Comparison of ENCODE assay signal across 14 mouse cellular contexts in genomic region chr13:110346707-110347106, GRCm38 (mm10). TPM values are rescaled to one million over a fixed set of nuclear protein-coding genes. Genes with fewer than 3 reads are reported as not detected.
DNase-seq lines count a peak whose midpoint lies in the region; ATAC-seq and TF ChIP-seq lines count a peak whose summit lies in the region.
"Had no signal": no experiment of that assay in that cellular context is flagged by ENCODE, and none has a peak within 500 bp of the region (broad histone marks: within the 10 kb centered on the region; RNA-seq: fewer than 3 reads in every experiment).

No protein-coding gene starts in this region.

- H3K27ac ChIP-seq in lung, embryonic 14.5 days (ENCODE audit: low read depth) = no peak overlapping the region
- peak overlapping the region; percentile 76 for H3K27ac ChIP-seq in hindbrain, embryonic 13.5 days
- H3K27ac ChIP-seq in midbrain, embryonic 14.5 days (replicated peaks; ENCODE audit: low read depth, low read length) = peak overlapping the region; percentile 62
- no peak overlapping the region for H3K27ac ChIP-seq in gastrocnemius, adult 2 months
- H3K27ac ChIP-seq: embryonic facial prominence, embryonic 15.5 days; heart, adult 2 months; left cerebral cortex, adult 2 months had no signal

- no peaks in the 10 kb centered on the region for H3K27me3 ChIP-seq in lung, embryonic 14.5 days (ENCODE audit: insufficient read depth, low read length)
- no peaks in the 10 kb centered on the region for H3K27me3 ChIP-seq in hindbrain, embryonic 13.5 days
- H3K27me3 ChIP-seq in midbrain, embryonic 14.5 days (ENCODE audit: control insufficient read depth, insufficient read depth, low read length) = no peaks in the 10 kb centered on the region
- H3K27me3 ChIP-seq: embryonic facial prominence, embryonic 15.5 days had no signal

- no peak for TF ChIP-seq CTCF in lung, embryonic 14.5 days (IDR thresholded peaks at IDR 0.05; ENCODE audit: low read depth)
- no peak for TF ChIP-seq CTCF in lung, adult 2 months (IDR thresholded peaks at IDR 0.05; ENCODE audit: insufficient read depth, low read length)
- no peak for TF ChIP-seq CTCF in gastrocnemius, adult 2 months (IDR thresholded peaks at IDR 0.05)

- intact Hi-C loops in gastrocnemius, adult 2 months (cut with DNase I) = no loop called here
- intact Hi-C loops in gastrocnemius, postnatal 36 days (cut with DNase I) = no loop called here

- DNase-seq in lung, embryonic 14.5 days = peak; percentile 26
- no peak for DNase-seq in lung, adult 2 months
- peak; percentile 84 for DNase-seq in midbrain, embryonic 14.5 days
- DNase-seq in frontal cortex, postnatal 25 days (ENCODE audit: low spot score in 2 of 2) = no peak
- no peak for DNase-seq in gastrocnemius, adult 2 months
- no peak for DNase-seq in cerebellum, adult 8-10 months
- no peak for DNase-seq in gastrocnemius, postnatal 36 days
- DNase-seq: heart, adult 2 months; kidney, adult 2 months had no signal

- H3K36me3 ChIP-seq in lung, embryonic 14.5 days (ENCODE audit: insufficient read depth) = no peaks in the 10 kb centered on the region
- H3K36me3 ChIP-seq in hindbrain, embryonic 13.5 days = no peaks in the 10 kb centered on the region
- H3K36me3 ChIP-seq in midbrain, embryonic 14.5 days (ENCODE audit: control insufficient read depth, insufficient read depth, low read length) = no peaks in the 10 kb centered on the region
- H3K36me3 ChIP-seq: embryonic facial prominence, embryonic 15.5 days had no signal

- 43% methylated on average over 7 of the region's 7 CpGs for WGBS in lung, embryonic 14.5 days
- WGBS in lung, adult 2 months = 49% methylated on average over 7 of the region's 7 CpGs
- 20% methylated on average over 7 of the region's 7 CpGs for WGBS in hindbrain, embryonic 13.5 days
- 12% methylated on average over 7 of the region's 7 CpGs for WGBS in midbrain, embryonic 14.5 days

- no peaks in the 10 kb centered on the region for H3K9me3 ChIP-seq in lung, embryonic 14.5 days (ENCODE audit: low read depth, low read length)
- H3K9me3 ChIP-seq in hindbrain, embryonic 13.5 days = no peaks in the 10 kb centered on the region
- H3K9me3 ChIP-seq in midbrain, embryonic 14.5 days (ENCODE audit: control insufficient read depth, low read length) = no peaks in the 10 kb centered on the region
- H3K9me3 ChIP-seq: embryonic facial prominence, embryonic 15.5 days had no signal

- no peak for ATAC-seq in lung, embryonic 14.5 days (ENCODE audit: insufficient read depth)
- peak; percentile 59; the same call in 1 of the 2 replicates for ATAC-seq in hindbrain, embryonic 13.5 days (ENCODE audit: low FRiP score)
- no peak for ATAC-seq in midbrain, embryonic 14.5 days (ENCODE audit: low FRiP score, low TSS enrichment)
- ATAC-seq: lung, postnatal 0 days had no signal

- no peak for TF ChIP-seq POLR2A in lung, adult 2 months (IDR thresholded peaks at IDR 0.05; ENCODE audit: borderline replicate concordance, extremely low read depth, low read depth, low read length)

- H3K9ac ChIP-seq in lung, embryonic 14.5 days = no peak overlapping the region
- no peak overlapping the region for H3K9ac ChIP-seq in hindbrain, embryonic 13.5 days
- no peak overlapping the region for H3K9ac ChIP-seq in midbrain, embryonic 14.5 days (replicated peaks; ENCODE audit: low read length)
- H3K9ac ChIP-seq: embryonic facial prominence, embryonic 15.5 days had no signal

- no peak overlapping the region for H3K4me3 ChIP-seq in lung, embryonic 14.5 days (ENCODE audit: low read depth, low read length)
- H3K4me3 ChIP-seq in lung, adult 2 months (replicated peaks; ENCODE audit: extremely low read depth, low read depth, low read length) = no peak overlapping the region
- no peak overlapping the region for H3K4me3 ChIP-seq in hindbrain, embryonic 13.5 days
- no peak overlapping the region for H3K4me3 ChIP-seq in midbrain, embryonic 14.5 days (replicated peaks; ENCODE audit: low read depth, low read length)
- no peak overlapping the region for H3K4me3 ChIP-seq in gastrocnemius, adult 2 months
- H3K4me3 ChIP-seq: embryonic facial prominence, embryonic 15.5 days; heart, adult 2 months; left cerebral cortex, adult 2 months had no signal

- H3K4me1 ChIP-seq in lung, embryonic 14.5 days (ENCODE audit: insufficient read depth) = no peaks in the 10 kb centered on the region
- no peaks in the 10 kb centered on the region for H3K4me1 ChIP-seq in lung, adult 2 months (ENCODE audit: control insufficient read depth, insufficient read depth, low read length)
- peaks cover 7% of the 10 kb centered on the region for H3K4me1 ChIP-seq in hindbrain, embryonic 13.5 days (replicated peaks)
- peaks cover 6% of the 10 kb centered on the region for H3K4me1 ChIP-seq in midbrain, embryonic 14.5 days (ENCODE audit: control insufficient read depth, insufficient read depth, low read length)
- H3K4me1 ChIP-seq: embryonic facial prominence, embryonic 15.5 days had no signal

- no peak overlapping the region for H3K4me2 ChIP-seq in lung, embryonic 14.5 days
- H3K4me2 ChIP-seq in hindbrain, embryonic 13.5 days = no peak overlapping the region
- H3K4me2 ChIP-seq in midbrain, embryonic 14.5 days (ENCODE audit: low read length) = no peak overlapping the region
- H3K4me2 ChIP-seq: embryonic facial prominence, embryonic 15.5 days had no signal

RNA-seq across cellular contexts. Expression of gene Gapt, which starts 10.3 kb away (rescaled TPM):
- polyA plus RNA-seq in lung, embryonic 14.5 days (2014; fragmentation: Nextera tagmentation; extraction: Ambion mirVana) = 0.47 and 0.53 TPM in 2 replicates
- polyA plus RNA-seq in lung, adult 2 months (2012; rRNA removed) = 0.59 and 1.5 TPM in 2 replicates
- polyA plus RNA-seq in hindbrain, embryonic 13.5 days (2015; fragmentation: Nextera tagmentation; extraction: Ambion mirVana) = 0.13 TPM in 1 of 2 replicates, not detected in the other
- 0.11 TPM in 1 of 2 replicates, not detected in the other for polyA plus RNA-seq in midbrain, embryonic 14.5 days (2014; fragmentation: Nextera tagmentation; extraction: Ambion mirVana)
- under 1 TPM; 0.13 to 0.14 TPM for total RNA-seq in gastrocnemius, adult 2 months (2021)
- not detected for total RNA-seq in gastrocnemius, postnatal 36 days (2021)
- total RNA-seq: left cerebral cortex, adult 2 months had no signal
- polyA plus RNA-seq: C2C12 had no signal

RNA-seq across cellular contexts. Expression of gene Plk2, which starts 48.1 kb away (rescaled TPM):
- polyA plus RNA-seq in lung, embryonic 14.5 days (2014; fragmentation: Nextera tagmentation; extraction: Ambion mirVana) = 265 and 268 TPM in 2 replicates
- 24.5 and 27.1 TPM in 2 replicates for polyA plus RNA-seq in lung, adult 2 months (2012; rRNA removed)
- 121 and 139 TPM in 2 replicates for polyA plus RNA-seq in hindbrain, embryonic 13.5 days (2015; fragmentation: Nextera tagmentation; extraction: Ambion mirVana)
- 147 and 196 TPM in 2 replicates for polyA plus RNA-seq in midbrain, embryonic 14.5 days (2014; fragmentation: Nextera tagmentation; extraction: Ambion mirVana)
- 1 to 10 TPM; 3.6 to 6.5 TPM for total RNA-seq in gastrocnemius, adult 2 months (2021)
- total RNA-seq in gastrocnemius, postnatal 36 days (2021) = 10 to 100 TPM in 1 of 2 experiments, 1 to 10 TPM in 1; 5.6 to 10.0 TPM

Comparison
In these comparisons a context has a peak if more than half of its experiments do, and no peak if none do; other contexts are left out.
1. DNase-seq: peak in lung, embryonic 14.5 days (single experiment) and midbrain, embryonic 14.5 days (single experiment); none in lung, adult 2 months (single experiment), frontal cortex, postnatal 25 days (0 of 2), gastrocnemius, adult 2 months (single experiment), cerebellum, adult 8-10 months (single experiment) and gastrocnemius, postnatal 36 days (0 of 2).
2. H3K27ac ChIP-seq: peak in hindbrain, embryonic 13.5 days (single experiment) and midbrain, embryonic 14.5 days (single experiment); none in lung, embryonic 14.5 days (single experiment) and gastrocnemius, adult 2 months (single experiment).